Mouse (Mus musculus) thymus, adult 2 months (tissue): Measurements from ENCODE around the gene Ctxn1. TPM values are rescaled to one million over a fixed set of nuclear protein-coding genes. Genes with fewer than 3 reads are reported as not detected.

Experiments used
- DNase-seq: peaks from one replicate; pipeline ENCODE4 v3.0.0; 2021
- H3K27ac ChIP-seq: fragments of 200-500 bp; 2 replicates; pipeline ENCODE4 v1.5.1; 2012; ENCODE audit warnings: low read length, control low read depth; ENCODE audit not compliant: control insufficient read depth, insufficient read depth
- H3K27me3 ChIP-seq: fragments of 200-500 bp; 2 replicates; pipeline ENCODE4 v1.6.1; 2012; ENCODE audit warnings: mild to moderate bottlenecking, low read length, moderate library complexity, mixed read lengths; ENCODE audit not compliant: control insufficient read depth, insufficient read depth
- H3K36me3 ChIP-seq: fragments of 200-500 bp; 2 replicates; pipeline ENCODE4 v1.6.1; 2012; ENCODE audit warnings: mild to moderate bottlenecking, low read length, moderate library complexity; ENCODE audit not compliant: control insufficient read depth, insufficient read depth
- H3K4me1 ChIP-seq: fragments of 200-500 bp; replicated peaks from 2 replicates; pipeline ENCODE4 v1.6.1; 2012; ENCODE audit warnings: low read length; ENCODE audit not compliant: control insufficient read depth, insufficient read depth
- H3K4me3 ChIP-seq: fragments of 200-500 bp; 2 replicates; pipeline ENCODE4 v1.5.1; 2012; ENCODE audit warnings: mild to moderate bottlenecking, low read length, control low read depth, moderate library complexity; ENCODE audit not compliant: control insufficient read depth, insufficient read depth
- CTCF ChIP-seq: fragments of 200-500 bp; IDR thresholded peaks from 2 replicates; pipeline ENCODE4 v1.5.1; 2012; ENCODE audit warnings: mild to moderate bottlenecking, control low read depth, low read length, moderate library complexity, borderline replicate concordance; ENCODE audit not compliant: control insufficient read depth, poor library complexity, insufficient read depth; ENCODE audit errors: extremely low read depth
- POLR2A ChIP-seq: fragments of 200-500 bp; IDR thresholded peaks from 2 replicates; pipeline ENCODE4 v1.6.1; 2012; ENCODE audit warnings: mild to moderate bottlenecking, low read length, control low read depth, moderate library complexity; ENCODE audit not compliant: control insufficient read depth, poor library complexity, insufficient read depth; ENCODE audit errors: extremely low read depth
- WGBS: fragments of 180-500 bp; shearing (Covaris S2); methylation state at CpG from one replicate; pipeline ENCODE4 v1.1.7; 2018; 5-methylcytosine and 5-hydroxymethylcytosine counted together
- polyA plus RNA-seq: library from polyadenylated mRNA; depleted of rRNA; stranded (reverse); fragments of >200 nt; gene quantifications from 2 replicates; pipeline ENCODE4 v1.2.3, GENCODE M21; 2012

The Ctxn1 gene
- polyA plus RNA-seq, 1 experiment = 27.0 TPM

- Histone ChIP-seq H3K36me3 (peaks cover 30% of the 10 kb centered on the region), H3K4me1 (peaks cover 6% of the 10 kb centered on the region), H3K27ac (no peak overlapping the region), H3K4me3 (no peak overlapping the region), H3K27me3 (no peaks in the 10 kb centered on the region)
- WGBS = 98% methylated on average over 5 of the region's 5 CpGs
- TF ChIP-seq CTCF = no peak
- TF ChIP-seq POLR2A = no peak
- DNase-seq = no peak
These were observed 14.0 kb downstream of the Ctxn1 start for GRCm38 (mm10) chr8:4245061-4245460.

GRCm38 (mm10) chr8:4239193-4239890 is 19.7 kb downstream of the Ctxn1 start:
- DNase-seq = no peak
- 5% methylated on average over 19 of the region's 19 CpGs for WGBS
- peak overlapping the region; percentile 91 for H3K4me3 ChIP-seq
- peaks cover 20% of the 10 kb centered on the region for H3K4me1 ChIP-seq
- H3K27ac ChIP-seq = peak overlapping the region; percentile 62
- no peaks in the 10 kb centered on the region for H3K27me3 ChIP-seq
- peaks cover 8% of the 10 kb centered on the region for H3K36me3 ChIP-seq
- TF ChIP-seq CTCF (no peak), POLR2A (no peak)

GRCm38 (mm10) chr8:4238434-4239192 is 20.5 kb downstream of the Ctxn1 start, which contains the start of the genes Map2k7 and Gm49320:
TSS of gene Map2k7 (plus strand) at chr8:4238740.
TSS of gene Gm49320 (plus strand) at chr8:4238865.
- Histone ChIP-seq H3K4me1 (peaks cover 20% of the 10 kb centered on the region), H3K4me3 (peak within 1 kb of the TSS; percentile 91), H3K36me3 (peaks cover 1% of the 10 kb centered on the region), H3K27me3 (no peaks in the 10 kb centered on the region), H3K27ac (peak within 1 kb of the TSS; percentile 79)
- DNase-seq = peak; percentile 99
- WGBS = under 1% methylated on average over 68 of the region's 71 CpGs
- peak; percentile 70; the same call in 1 of the 2 replicates for TF ChIP-seq CTCF
- TF ChIP-seq POLR2A = peak; percentile 74

GRCm38 (mm10) chr8:4237814-4238433 is 21.1 kb downstream of the Ctxn1 start:
- Histone ChIP-seq H3K27me3 (no peaks in the 10 kb centered on the region), H3K4me3 (peak overlapping the region; percentile 91), H3K27ac (peak overlapping the region; percentile 79), H3K36me3 (no peaks in the 10 kb centered on the region), H3K4me1 (peaks cover 20% of the 10 kb centered on the region)
- TF ChIP-seq CTCF (no peak), POLR2A (no peak)
- no peak for DNase-seq
- 22% methylated on average over 15 of the region's 15 CpGs for WGBS

GRCm38 (mm10) chr8:4230612-4231351 is 28.3 kb downstream of the Ctxn1 start:
- 76% methylated on average over 10 of the region's 10 CpGs for WGBS
- H3K27me3 ChIP-seq = no peaks in the 10 kb centered on the region; the same call in 1 of the 2 replicates

GRCm38 (mm10) chr8:4229784-4230183 is 29.3 kb downstream of the Ctxn1 start:
- TF ChIP-seq CTCF (no peak), POLR2A (no peak)
- H3K27me3 ChIP-seq = no peaks in the 10 kb centered on the region; the same call in 1 of the 2 replicates
- DNase-seq = no peak
- 91% methylated on average over 5 of the region's 5 CpGs for WGBS
- no peaks in the 10 kb centered on the region for H3K4me1 ChIP-seq
- H3K4me3 ChIP-seq = no peak overlapping the region
- H3K36me3 ChIP-seq = no peaks in the 10 kb centered on the region
- H3K27ac ChIP-seq = no peak overlapping the region

More at GRCm38 (mm10) chr8:4230612-4231351, 28.3 kb downstream of the Ctxn1 start:
- Histone ChIP-seq H3K36me3 (no peaks in the 10 kb centered on the region), H3K4me3 (no peak overlapping the region), H3K27ac (no peak overlapping the region), H3K4me1 (no peaks in the 10 kb centered on the region)
- TF ChIP-seq POLR2A (no peak), CTCF (no peak)
- no peak for DNase-seq
